ENCODE assay signal across 28 mouse cellular contexts in genomic region chr11:37582236-37582635, GRCm38 (mm10).
"Had no signal": no experiment of that assay in that cellular context is flagged by ENCODE, and none has a peak within 500 bp of the region (broad histone marks: within the 10 kb centered on the region; RNA-seq: fewer than 3 reads in every experiment).

No protein-coding gene starts in this region.

- H3K27ac ChIP-seq: heart, adult 2 months; heart, embryonic 13.5 days; heart, embryonic 15.5 days; hindbrain, embryonic 13.5 days; hindbrain, embryonic 15.5 days; hindbrain, postnatal 0 days; kidney, embryonic 15.5 days; kidney, postnatal 0 days; layer of hippocampus, adult 2 months; left cerebral cortex, adult 2 months; limb, embryonic 10.5 days; limb, embryonic 12.5 days; liver, embryonic 13.5 days; liver, embryonic 15.5 days had no signal

- H3K9me3 ChIP-seq: heart, embryonic 13.5 days; heart, embryonic 15.5 days; hindbrain, embryonic 13.5 days; hindbrain, embryonic 15.5 days; kidney, embryonic 15.5 days; limb, embryonic 10.5 days; limb, embryonic 12.5 days; liver, embryonic 13.5 days; liver, embryonic 15.5 days had no signal

- DNase-seq: gastrocnemius, postnatal 14 days; gastrocnemius, postnatal 36 days; heart, adult 11 months; heart, adult 2 months; heart, postnatal 14 days; heart, postnatal 36 days; kidney, adult 18-20 months; kidney, adult 8-10 months; kidney, postnatal 14 days; kidney, postnatal 36 days; liver; liver, embryonic 13.5 days; liver, postnatal 0 days had no signal

- H3K36me3 ChIP-seq: heart, embryonic 13.5 days; heart, embryonic 15.5 days; hindbrain, embryonic 13.5 days; hindbrain, embryonic 15.5 days; kidney, embryonic 15.5 days; limb, embryonic 10.5 days; limb, embryonic 12.5 days; liver, embryonic 13.5 days; liver, embryonic 15.5 days had no signal

- H3K4me3 ChIP-seq: heart, adult 2 months; heart, embryonic 13.5 days; heart, embryonic 15.5 days; hindbrain, embryonic 13.5 days; hindbrain, embryonic 15.5 days; kidney, embryonic 15.5 days; layer of hippocampus, adult 2 months; left cerebral cortex, adult 2 months; limb, embryonic 10.5 days; limb, embryonic 12.5 days; liver, embryonic 13.5 days; liver, embryonic 15.5 days had no signal

- ATAC-seq: hindbrain, postnatal 0 days; intestine, embryonic 16.5 days; liver, postnatal 0 days had no signal

- H3K27me3 ChIP-seq: heart, embryonic 13.5 days; heart, embryonic 15.5 days; hindbrain, embryonic 13.5 days; hindbrain, embryonic 15.5 days; kidney, embryonic 15.5 days; limb, embryonic 12.5 days; liver, embryonic 13.5 days; liver, embryonic 15.5 days had no signal

- H3K4me1 ChIP-seq: heart, embryonic 13.5 days; heart, embryonic 15.5 days; hindbrain, embryonic 13.5 days; hindbrain, embryonic 15.5 days; kidney, embryonic 15.5 days; limb, embryonic 10.5 days; limb, embryonic 12.5 days; liver, embryonic 13.5 days; liver, embryonic 15.5 days had no signal

- H3K4me2 ChIP-seq: heart, embryonic 11.5 days; heart, embryonic 13.5 days; heart, embryonic 15.5 days; hindbrain, embryonic 13.5 days; hindbrain, embryonic 15.5 days; kidney, embryonic 15.5 days; limb, embryonic 12.5 days; liver, embryonic 11.5 days; liver, embryonic 13.5 days; liver, embryonic 15.5 days had no signal

- H3K9ac ChIP-seq: heart, embryonic 13.5 days; heart, embryonic 15.5 days; hindbrain, embryonic 13.5 days; hindbrain, embryonic 15.5 days; kidney, embryonic 15.5 days; limb, embryonic 12.5 days; liver, embryonic 13.5 days; liver, embryonic 15.5 days; liver, postnatal 0 days had no signal
